Mouse (Mus musculus): ENCODE measurements around the gene Sp2. TPM values are rescaled to one million over a fixed set of nuclear protein-coding genes. Genes with fewer than 3 reads are reported as not detected.

The Sp2 gene
- polyA plus RNA-seq, 1 experiment from 2014 or later: 26.3 TPM

DNA sequence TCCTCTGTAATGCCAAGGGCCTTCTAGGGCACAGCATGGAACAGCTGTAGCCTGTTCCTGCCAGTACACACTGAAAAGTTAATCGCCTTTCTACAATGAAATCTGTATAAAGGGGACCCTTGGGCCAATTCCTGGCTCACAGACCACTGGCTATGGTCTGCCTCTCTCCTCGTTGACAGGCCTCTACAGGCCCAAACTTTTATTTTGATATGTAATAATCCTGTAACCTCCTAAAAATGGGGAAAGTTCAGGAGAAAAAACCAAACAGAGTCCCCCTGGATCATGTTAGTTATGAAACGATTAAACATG is 6.4 kb downstream of the Sp2 start:
- no peaks in the 10 kb centered on the region for H3K9me3 ChIP-seq (ENCODE audit: control insufficient read depth, low read length)
- 61% methylated on average over 3 of the region's 3 CpGs for whole genome bisulfite sequencing
- H3K9ac ChIP-seq (ENCODE audit: low read length): peak overlapping the region; percentile 98
- peaks cover 16% of the 10 kb centered on the region for H3K4me1 ChIP-seq (ENCODE audit: control insufficient read depth, insufficient read depth, low read length)
- ATAC-seq (ENCODE audit: low FRiP score) (no peak), DNase-seq (ENCODE audit: low spot score, missing footprints) (no peak)
- H3K4me2 ChIP-seq: peak overlapping the region; percentile 75
- no peak overlapping the region for H3K27ac ChIP-seq (ENCODE audit: low read depth, low read length)
- H3K36me3 ChIP-seq (ENCODE audit: control insufficient read depth, insufficient read depth, low read length): no peaks in the 10 kb centered on the region
- H3K27me3 ChIP-seq (ENCODE audit: control insufficient read depth, insufficient read depth, low read length): no peaks in the 10 kb centered on the region
- H3K4me3 ChIP-seq (ENCODE audit: low read depth, low read length): peak overlapping the region; percentile 92

DNA sequence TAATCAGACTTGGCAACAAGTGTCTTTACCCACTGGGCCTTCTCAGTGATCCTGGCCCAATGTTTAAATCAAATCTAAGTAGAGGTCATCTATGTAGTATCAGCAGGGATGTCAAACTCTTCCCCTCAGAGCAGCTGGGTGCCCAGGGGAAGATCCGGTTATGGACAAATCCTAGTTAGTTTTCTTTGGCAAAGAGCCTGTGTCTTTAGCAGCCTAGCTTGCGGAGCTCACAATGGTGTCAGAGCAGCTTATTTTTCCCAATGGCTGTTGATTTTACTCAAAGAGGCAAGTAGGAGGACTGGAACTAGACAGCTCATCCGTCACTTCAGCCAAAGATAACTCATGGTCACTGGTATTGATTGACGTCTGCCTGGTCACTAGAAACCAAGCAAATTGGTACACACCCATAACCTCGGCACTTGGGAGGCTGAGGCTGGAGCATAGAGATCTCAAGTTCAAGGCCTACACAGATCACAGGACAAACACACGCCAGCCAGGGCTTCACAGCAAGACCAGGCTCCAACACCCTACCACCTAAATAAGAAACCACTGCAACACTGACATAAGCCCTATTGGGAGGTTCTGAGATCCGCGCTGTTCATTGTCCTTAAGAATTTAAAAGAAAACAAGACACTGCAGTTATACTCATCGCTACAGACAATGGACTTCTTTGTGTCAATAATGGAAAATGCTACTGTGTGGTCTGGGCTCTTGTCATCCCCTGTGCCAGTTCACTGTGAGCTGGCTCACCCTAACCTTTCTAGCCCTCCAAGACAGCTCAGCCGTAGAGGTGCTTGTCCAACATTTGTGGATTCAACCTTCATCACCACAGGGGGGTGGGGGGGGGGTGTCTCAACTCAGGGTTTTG is 7.0 kb downstream of the Sp2 start:
- no peak overlapping the region for H3K27ac ChIP-seq (ENCODE audit: low read depth, low read length)
- 89% methylated on average over 10 of the region's 10 CpGs for WGBS
- no peaks in the 10 kb centered on the region for H3K9me3 ChIP-seq (ENCODE audit: control insufficient read depth, low read length)
- no peaks in the 10 kb centered on the region for H3K27me3 ChIP-seq (ENCODE audit: control insufficient read depth, insufficient read depth, low read length)
- ATAC-seq (ENCODE audit: low FRiP score) (no peak), DNase-seq (ENCODE audit: low spot score, missing footprints) (no peak)
- H3K9ac ChIP-seq (ENCODE audit: low read length): peak overlapping the region; percentile 98; the same call in 1 of the 2 replicates
- H3K36me3 ChIP-seq (ENCODE audit: control insufficient read depth, insufficient read depth, low read length): no peaks in the 10 kb centered on the region
- H3K4me2 ChIP-seq: peak overlapping the region; percentile 75
- peaks cover 16% of the 10 kb centered on the region for H3K4me1 ChIP-seq (ENCODE audit: control insufficient read depth, insufficient read depth, low read length)
- H3K4me3 ChIP-seq (ENCODE audit: low read depth, low read length): peak overlapping the region; percentile 92

DNA sequence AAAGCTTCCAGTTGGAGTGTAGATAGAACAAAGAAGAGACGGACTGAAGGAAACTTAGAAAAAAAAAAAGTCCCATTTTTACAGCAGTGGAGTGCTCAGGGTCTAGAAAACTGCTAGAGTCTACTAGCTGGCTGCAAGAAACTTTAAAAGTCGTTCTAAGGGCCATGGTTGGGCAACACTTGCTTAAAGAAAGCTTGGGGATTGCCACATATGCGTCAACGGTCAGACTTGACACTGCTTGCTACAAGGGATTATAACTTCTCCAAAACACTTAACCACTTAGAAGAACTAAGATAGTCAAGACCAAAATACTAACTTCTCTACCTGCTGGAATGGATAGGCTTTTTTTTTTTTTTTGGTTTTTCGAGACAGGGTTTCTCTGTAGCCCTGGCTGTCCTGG is 7.9 kb downstream of the Sp2 start:
- no peaks in the 10 kb centered on the region for H3K36me3 ChIP-seq (ENCODE audit: control insufficient read depth, insufficient read depth, low read length)
- H3K9ac ChIP-seq (ENCODE audit: low read length): no peak overlapping the region
- H3K27me3 ChIP-seq (ENCODE audit: control insufficient read depth, insufficient read depth, low read length): no peaks in the 10 kb centered on the region
- no peak overlapping the region for H3K4me3 ChIP-seq (ENCODE audit: low read depth, low read length)
- no peaks in the 10 kb centered on the region for H3K9me3 ChIP-seq (ENCODE audit: control insufficient read depth, low read length)
- H3K4me2 ChIP-seq: no peak overlapping the region
- ATAC-seq (ENCODE audit: low FRiP score) (no peak), DNase-seq (ENCODE audit: low spot score, missing footprints) (no peak)
- 90% methylated on average over 5 of the region's 5 CpGs for WGBS
- H3K4me1 ChIP-seq (ENCODE audit: control insufficient read depth, insufficient read depth, low read length): peaks cover 16% of the 10 kb centered on the region
- no peak overlapping the region for H3K27ac ChIP-seq (ENCODE audit: low read depth, low read length)

DNA sequence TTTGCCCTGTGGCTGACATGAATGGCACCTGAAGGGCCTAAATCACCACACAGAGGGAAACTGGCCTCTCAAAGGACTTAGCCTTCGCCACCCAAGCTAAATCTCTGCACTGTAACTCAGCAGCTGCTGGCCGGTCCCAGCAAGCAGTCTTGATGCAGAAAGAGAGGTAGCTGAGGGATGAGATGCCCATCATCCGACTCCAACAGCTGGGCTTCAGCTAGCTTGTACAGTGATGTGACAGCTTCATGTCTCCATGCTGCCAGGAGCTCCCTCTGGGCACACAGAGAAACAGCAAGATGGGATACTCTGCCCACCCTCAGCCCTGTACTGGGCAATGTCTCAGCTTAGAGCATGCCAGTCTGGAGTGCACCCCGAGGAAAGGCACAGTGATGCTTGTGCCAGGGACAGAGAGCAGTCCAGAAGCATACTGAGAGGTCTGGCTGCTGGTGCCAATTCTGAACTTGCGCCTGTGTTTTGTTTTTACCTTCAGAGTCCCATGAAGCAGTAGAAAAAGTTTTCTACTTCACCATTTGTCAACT is 9.3 kb downstream of the Sp2 start:
- H3K4me3 ChIP-seq (ENCODE audit: low read depth, low read length): no peak overlapping the region
- no peak overlapping the region for H3K9ac ChIP-seq (ENCODE audit: low read length)
- H3K4me1 ChIP-seq (ENCODE audit: control insufficient read depth, insufficient read depth, low read length): peaks cover 14% of the 10 kb centered on the region
- H3K27me3 ChIP-seq (ENCODE audit: control insufficient read depth, insufficient read depth, low read length): no peaks in the 10 kb centered on the region
- H3K27ac ChIP-seq (ENCODE audit: low read depth, low read length): no peak overlapping the region
- WGBS: 86% methylated on average over 5 of the region's 5 CpGs
- DNase-seq (ENCODE audit: low spot score, missing footprints) (no peak), ATAC-seq (ENCODE audit: low FRiP score) (no peak)
- no peaks in the 10 kb centered on the region for H3K9me3 ChIP-seq (ENCODE audit: control insufficient read depth, low read length)
- H3K4me2 ChIP-seq: no peak overlapping the region
- H3K36me3 ChIP-seq (ENCODE audit: control insufficient read depth, insufficient read depth, low read length): no peaks in the 10 kb centered on the region

DNA sequence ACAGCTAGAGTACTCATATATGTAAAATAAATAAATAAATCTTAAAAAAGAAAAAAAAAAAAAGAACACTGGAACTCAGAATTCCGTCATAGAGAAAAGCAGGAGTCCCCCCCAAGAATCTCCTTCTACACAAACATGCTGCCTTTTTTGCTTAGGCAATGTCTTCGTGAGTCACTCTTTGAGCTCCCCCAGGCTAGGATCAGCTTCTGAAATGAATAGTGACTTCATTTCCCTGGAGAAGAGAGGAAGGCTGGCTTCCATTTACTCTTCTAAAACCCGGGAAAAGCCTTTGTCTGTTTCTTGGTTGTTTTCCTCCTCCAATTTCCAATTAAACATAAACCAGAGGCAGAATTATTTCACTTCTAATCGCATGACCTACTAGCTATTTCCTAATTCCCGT is 9.9 kb downstream of the Sp2 start:
- 88% methylated on average over 5 of the region's 5 CpGs for WGBS
- peaks cover 11% of the 10 kb centered on the region for H3K4me1 ChIP-seq (ENCODE audit: control insufficient read depth, insufficient read depth, low read length)

DNA sequence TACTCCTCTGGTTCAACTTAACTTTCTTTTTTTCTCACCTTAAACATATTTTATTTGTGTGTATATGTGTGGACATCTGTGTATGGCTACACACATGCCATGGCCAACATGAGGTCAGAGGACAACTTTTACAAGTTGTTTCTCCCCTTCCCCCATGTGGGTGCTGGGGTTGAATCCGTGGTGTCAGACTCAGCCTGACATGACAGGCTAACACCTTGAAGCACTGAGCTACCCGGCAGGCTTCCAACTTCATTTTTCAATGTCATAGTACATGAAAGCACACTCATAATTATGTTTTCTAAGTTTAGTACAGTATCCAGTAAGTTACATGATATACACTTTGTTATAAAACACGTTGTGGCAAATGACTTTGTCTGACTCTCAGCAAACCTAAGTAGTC is 12.4 kb downstream of the Sp2 start:
- Histone ChIP-seq H3K36me3 (ENCODE audit: control insufficient read depth, insufficient read depth, low read length) (no peaks in the 10 kb centered on the region), H3K27me3 (ENCODE audit: control insufficient read depth, insufficient read depth, low read length) (no peaks in the 10 kb centered on the region), H3K9me3 (ENCODE audit: control insufficient read depth, low read length) (no peaks in the 10 kb centered on the region), H3K4me1 (ENCODE audit: control insufficient read depth, insufficient read depth, low read length) (peaks cover 3% of the 10 kb centered on the region; the same call in 1 of the 2 replicates), H3K9ac (ENCODE audit: low read length) (no peak overlapping the region), H3K4me2 (no peak overlapping the region), H3K27ac (ENCODE audit: low read depth, low read length) (no peak overlapping the region), H3K4me3 (ENCODE audit: low read depth, low read length) (no peak overlapping the region)
- ATAC-seq (ENCODE audit: low FRiP score) (no peak), DNase-seq (ENCODE audit: low spot score, missing footprints) (no peak)
- WGBS: 85% methylated on average over 3 of the region's 3 CpGs

More for the DNA sequence above, 9.9 kb downstream of the Sp2 start:
- no peak overlapping the region for H3K4me3 ChIP-seq (ENCODE audit: low read depth, low read length)
- H3K36me3 ChIP-seq (ENCODE audit: control insufficient read depth, insufficient read depth, low read length): no peaks in the 10 kb centered on the region
- H3K9me3 ChIP-seq (ENCODE audit: control insufficient read depth, low read length): no peaks in the 10 kb centered on the region
- H3K4me2 ChIP-seq: no peak overlapping the region
- no peak overlapping the region for H3K9ac ChIP-seq (ENCODE audit: low read length)
- ATAC-seq (ENCODE audit: low FRiP score) (no peak), DNase-seq (ENCODE audit: low spot score, missing footprints) (no peak)
- no peaks in the 10 kb centered on the region for H3K27me3 ChIP-seq (ENCODE audit: control insufficient read depth, insufficient read depth, low read length)
- H3K27ac ChIP-seq (ENCODE audit: low read depth, low read length): no peak overlapping the region

DNA sequence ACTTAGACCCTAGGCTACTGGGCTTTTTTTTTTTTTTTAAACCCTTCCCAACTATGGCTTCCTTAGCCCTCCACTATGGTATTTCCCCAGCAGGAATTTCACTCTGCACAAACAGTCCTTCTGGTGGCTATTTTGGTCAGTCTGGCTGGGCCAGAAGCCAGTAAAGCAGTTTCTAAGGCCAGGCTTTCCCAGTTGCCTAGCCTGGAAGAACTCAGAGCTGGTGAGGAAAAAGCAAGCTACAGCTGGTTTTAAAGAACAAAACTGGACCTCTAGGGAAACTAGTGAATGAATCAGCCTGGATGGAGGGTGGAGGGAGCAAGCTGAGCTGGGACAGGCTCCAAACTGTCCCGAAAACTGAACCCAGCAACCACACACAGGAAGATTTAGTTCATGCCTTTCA is 13.0 kb downstream of the Sp2 start:
- Histone ChIP-seq H3K36me3 (ENCODE audit: control insufficient read depth, insufficient read depth, low read length) (no peaks in the 10 kb centered on the region), H3K9me3 (ENCODE audit: control insufficient read depth, low read length) (no peaks in the 10 kb centered on the region), H3K4me1 (ENCODE audit: control insufficient read depth, insufficient read depth, low read length) (peaks cover 3% of the 10 kb centered on the region; the same call in 1 of the 2 replicates), H3K4me3 (ENCODE audit: low read depth, low read length) (no peak overlapping the region), H3K27ac (ENCODE audit: low read depth, low read length) (no peak overlapping the region), H3K9ac (ENCODE audit: low read length) (no peak overlapping the region), H3K4me2 (no peak overlapping the region), H3K27me3 (ENCODE audit: control insufficient read depth, insufficient read depth, low read length) (no peaks in the 10 kb centered on the region)
- 83% methylated on average over 1 of the region's 1 CpGs for WGBS
- no peak for DNase-seq (ENCODE audit: low spot score, missing footprints)
- no peak for ATAC-seq (ENCODE audit: low FRiP score)

DNA sequence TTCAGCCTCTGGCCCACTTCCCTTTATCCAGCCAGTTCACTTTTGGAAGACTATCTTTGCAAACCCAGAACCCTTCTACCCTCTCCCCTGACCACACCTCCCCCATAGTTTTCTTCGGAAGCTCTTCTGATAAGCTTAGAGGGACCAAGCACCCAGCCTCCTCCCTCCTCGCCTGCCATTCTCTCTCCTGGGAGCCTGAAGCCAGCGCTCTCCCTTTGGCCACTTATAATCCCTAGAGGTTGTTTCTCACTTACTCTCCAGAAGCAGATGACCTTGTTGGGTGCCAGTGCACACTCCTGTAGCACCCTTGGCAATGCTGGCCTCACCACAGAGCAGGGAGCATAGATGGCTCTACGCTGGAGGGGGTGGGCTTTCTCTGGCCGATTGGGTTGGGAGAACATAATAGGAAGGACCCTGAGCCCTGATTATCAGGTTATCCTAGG is 13.5 kb downstream of the Sp2 start:
- Histone ChIP-seq H3K27ac (ENCODE audit: low read depth, low read length) (no peak overlapping the region), H3K9me3 (ENCODE audit: control insufficient read depth, low read length) (no peaks in the 10 kb centered on the region), H3K27me3 (ENCODE audit: control insufficient read depth, insufficient read depth, low read length) (no peaks in the 10 kb centered on the region), H3K36me3 (ENCODE audit: control insufficient read depth, insufficient read depth, low read length) (no peaks in the 10 kb centered on the region), H3K4me1 (ENCODE audit: control insufficient read depth, insufficient read depth, low read length) (peaks cover 3% of the 10 kb centered on the region; the same call in 1 of the 2 replicates), H3K9ac (ENCODE audit: low read length) (no peak overlapping the region), H3K4me2 (no peak overlapping the region), H3K4me3 (ENCODE audit: low read depth, low read length) (no peak overlapping the region)
- DNase-seq (ENCODE audit: low spot score, missing footprints): no peak
- WGBS: 70% methylated on average over 5 of the region's 5 CpGs
- no peak for ATAC-seq (ENCODE audit: low FRiP score)

DNA sequence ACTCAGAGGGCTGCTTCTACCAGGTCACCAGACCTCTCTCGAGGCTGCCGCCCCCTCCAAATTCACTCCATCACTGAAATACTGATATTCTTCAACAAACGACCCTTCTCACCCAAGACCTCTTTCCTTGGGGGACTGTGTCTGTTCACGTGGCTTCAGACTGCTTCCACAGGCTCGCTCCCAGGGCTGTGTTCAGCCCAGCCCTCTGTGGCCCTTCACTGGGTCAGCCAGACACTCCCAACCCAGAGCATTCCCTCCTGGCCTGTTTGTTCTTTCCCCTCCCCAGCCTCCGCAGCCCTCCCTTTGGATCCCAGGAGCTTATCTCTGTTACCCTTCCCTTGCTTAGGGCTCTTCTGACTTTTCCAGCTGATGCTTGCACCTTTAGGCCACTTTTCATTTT is 14.3 kb downstream of the Sp2 start:
- 77% methylated on average over 6 of the region's 6 CpGs for WGBS
- Histone ChIP-seq H3K4me3 (ENCODE audit: low read depth, low read length) (no peak overlapping the region), H3K27ac (ENCODE audit: low read depth, low read length) (no peak overlapping the region), H3K4me1 (ENCODE audit: control insufficient read depth, insufficient read depth, low read length) (peaks cover 2% of the 10 kb centered on the region; the same call in 1 of the 2 replicates), H3K27me3 (ENCODE audit: control insufficient read depth, insufficient read depth, low read length) (no peaks in the 10 kb centered on the region), H3K4me2 (no peak overlapping the region), H3K36me3 (ENCODE audit: control insufficient read depth, insufficient read depth, low read length) (no peaks in the 10 kb centered on the region), H3K9ac (ENCODE audit: low read length) (no peak overlapping the region), H3K9me3 (ENCODE audit: control insufficient read depth, low read length) (no peaks in the 10 kb centered on the region)
- no peak for ATAC-seq (ENCODE audit: low FRiP score)
- DNase-seq (ENCODE audit: low spot score, missing footprints): no peak
